Mouse (Mus musculus): ENCODE data around the gene Gm45808.
A peak's percentile ranks its signal among the peaks of the same experiment; 100 is the strongest.
"Not testable (repeated sequence)": the region's sequence is repeated elsewhere in the genome, so short reads cannot be mapped to it uniquely, and the experiment has no call there.

Gene Gm45808

GRCm38 (mm10) chr7:45486761-45487415, at the start of gene Gm45808:
TSS of gene Gm45808 (minus strand) at chr7:45486811.
- no peak for DNase-seq (ENCODE audit: low spot score)

GRCm38 (mm10) chr7:45535676-45536075, 49.1 kb upstream of the Gm45808 start:
- DNase-seq (ENCODE audit: low spot score), result no peak

GRCm38 (mm10) chr7:45530643-45531042, 44.0 kb upstream of the Gm45808 start:
- no peak for DNase-seq (ENCODE audit: low spot score)

GRCm38 (mm10) chr7:45529461-45529860, 42.9 kb upstream of the Gm45808 start:
- no peak for DNase-seq (ENCODE audit: low spot score)

- DNase-seq (ENCODE audit: low spot score), result not testable (repeated sequence)
Measured at GRCm38 (mm10) chr7:45527169-45527568, 40.6 kb upstream of the Gm45808 start.

- DNase-seq (ENCODE audit: low spot score), result no peak
Measured at GRCm38 (mm10) chr7:45526474-45527120, 40.0 kb upstream of the Gm45808 start.

GRCm38 (mm10) chr7:45525809-45526473, 39.3 kb upstream of the Gm45808 start, which contains the start of the genes Ppp1r15a and Plekha4:
TSS of gene Ppp1r15a (minus strand) at chr7:45526268.
TSS of gene Plekha4 (plus strand) at chr7:45526330.
- peak; percentile 93 for DNase-seq (ENCODE audit: low spot score)

- no peak for DNase-seq (ENCODE audit: low spot score)
Measured at GRCm38 (mm10) chr7:45524841-45525621, 38.4 kb upstream of the Gm45808 start.

- DNase-seq (ENCODE audit: low spot score), result no peak
Measured at GRCm38 (mm10) chr7:45523678-45524170, 37.1 kb upstream of the Gm45808 start.

GRCm38 (mm10) chr7:45522957-45523676, 36.5 kb upstream of the Gm45808 start:
- DNase-seq (ENCODE audit: low spot score), result no peak

- no peak for DNase-seq (ENCODE audit: low spot score)
Measured at GRCm38 (mm10) chr7:45522194-45522752, 35.7 kb upstream of the Gm45808 start.

GRCm38 (mm10) chr7:45521728-45522184, 35.1 kb upstream of the Gm45808 start:
- peak; percentile 91 for DNase-seq (ENCODE audit: low spot score)

GRCm38 (mm10) chr7:45520605-45521004, 34.0 kb upstream of the Gm45808 start:
- no peak for DNase-seq (ENCODE audit: low spot score)

- no peak for DNase-seq (ENCODE audit: low spot score)
Measured at GRCm38 (mm10) chr7:45519345-45520120, 32.9 kb upstream of the Gm45808 start.

GRCm38 (mm10) chr7:45518618-45519017, 32.0 kb upstream of the Gm45808 start:
- DNase-seq (ENCODE audit: low spot score), result no peak

- not testable (repeated sequence) for DNase-seq (ENCODE audit: low spot score)
Measured at GRCm38 (mm10) chr7:45516846-45517245, 30.2 kb upstream of the Gm45808 start.

GRCm38 (mm10) chr7:45515436-45515835, 28.8 kb upstream of the Gm45808 start:
- DNase-seq (ENCODE audit: low spot score), result no peak

- no peak for DNase-seq (ENCODE audit: low spot score)
Measured at GRCm38 (mm10) chr7:45514411-45514810, 27.8 kb upstream of the Gm45808 start.

GRCm38 (mm10) chr7:45509912-45510787, 23.5 kb upstream of the Gm45808 start, which contains the start of gene Nucb1:
TSS of gene Nucb1 (minus strand) at chr7:45510406.
- peak; percentile 91 for DNase-seq (ENCODE audit: low spot score)
